Mouse (Mus musculus) erythroblast, embryonic 14.5 days (primary cell): Measurements from ENCODE around the gene Kbtbd12. TPM values are rescaled to one million over a fixed set of nuclear protein-coding genes. Genes with fewer than 3 reads are reported as not detected.

Source experiments
- H3K27me3 ChIP-seq: 2 replicates; pipeline ENCODE4 v1.6.1; 2012; ENCODE audit warnings: inconsistent platforms; ENCODE audit not compliant: control insufficient read depth
- H3K36me3 ChIP-seq: 2 replicates; pipeline ENCODE4 v1.6.1; 2012; ENCODE audit warnings: mild to moderate bottlenecking, inconsistent platforms; ENCODE audit not compliant: control insufficient read depth
- H3K4me1 ChIP-seq: 2 replicates; pipeline ENCODE4 v1.6.1; 2012; ENCODE audit warnings: inconsistent platforms; ENCODE audit not compliant: control insufficient read depth
- H3K4me3 ChIP-seq: replicated peaks from 2 replicates; pipeline ENCODE3; 2012; ENCODE audit warnings: moderate library complexity, mild to moderate bottlenecking, inconsistent platforms
- H3K9me3 ChIP-seq: 2 replicates; pipeline ENCODE4 v1.6.1; 2012; ENCODE audit warnings: low read length, inconsistent platforms, mixed read lengths; ENCODE audit not compliant: control insufficient read depth
- GATA1 ChIP-seq: IDR thresholded peaks from 2 replicates; pipeline ENCODE4 v1.6.1; 2012; ENCODE audit warnings: low read length, inconsistent platforms, mixed read lengths
- TAL1 ChIP-seq: IDR thresholded peaks from 3 replicates; pipeline ENCODE4 v1.6.1; 2012; ENCODE audit warnings: low read length, inconsistent platforms, mixed read lengths
- polyA plus RNA-seq: library from polyadenylated mRNA; stranded (reverse); fragments of >175 nt; gene quantifications from 2 replicates; pipeline ENCODE4 v1.2.3, GENCODE M21; 2012

Gene Kbtbd12
- polyA plus RNA-seq, 1 experiment = not detected

GRCm38 (mm10) chr6:88548405-88549049, 89.2 kb downstream of the Kbtbd12 start:
- TF ChIP-seq GATA1 = no peak
- no peak for TF ChIP-seq TAL1
- H3K4me3 ChIP-seq = no peak overlapping the region
- peaks cover 36% of the 10 kb centered on the region for H3K27me3 ChIP-seq
- H3K9me3 ChIP-seq = no peaks in the 10 kb centered on the region
- H3K36me3 ChIP-seq = no peaks in the 10 kb centered on the region
- H3K4me1 ChIP-seq = peaks cover 33% of the 10 kb centered on the region

GRCm38 (mm10) chr6:88545397-88545790, 92.4 kb downstream of the Kbtbd12 start:
- no peaks in the 10 kb centered on the region for H3K9me3 ChIP-seq
- H3K4me3 ChIP-seq = no peak overlapping the region
- peaks cover 39% of the 10 kb centered on the region for H3K27me3 ChIP-seq
- H3K4me1 ChIP-seq = peaks cover 33% of the 10 kb centered on the region
- no peaks in the 10 kb centered on the region for H3K36me3 ChIP-seq
- TF ChIP-seq TAL1 (no peak), GATA1 (no peak)

GRCm38 (mm10) chr6:88544644-88545396, 92.9 kb downstream of the Kbtbd12 start:
- no peak for TF ChIP-seq TAL1
- Histone ChIP-seq H3K9me3 (no peaks in the 10 kb centered on the region), H3K36me3 (no peaks in the 10 kb centered on the region), H3K4me1 (peaks cover 33% of the 10 kb centered on the region), H3K4me3 (no peak overlapping the region), H3K27me3 (peaks cover 45% of the 10 kb centered on the region)

- H3K4me1 ChIP-seq = peaks cover 30% of the 10 kb centered on the region
- H3K27me3 ChIP-seq = peaks cover 48% of the 10 kb centered on the region
- H3K4me3 ChIP-seq = no peak overlapping the region
- no peaks in the 10 kb centered on the region for H3K9me3 ChIP-seq
- TF ChIP-seq TAL1 = no peak
- TF ChIP-seq GATA1 = no peak
- H3K36me3 ChIP-seq = no peaks in the 10 kb centered on the region
These were observed 93.5 kb downstream of the Kbtbd12 start for GRCm38 (mm10) chr6:88544241-88544640.

- Histone ChIP-seq H3K4me1 (peaks cover 6% of the 10 kb centered on the region), H3K9me3 (no peaks in the 10 kb centered on the region), H3K36me3 (no peaks in the 10 kb centered on the region), H3K4me3 (no peak overlapping the region), H3K27me3 (peaks cover 36% of the 10 kb centered on the region)
- no peak for TF ChIP-seq TAL1
- no peak for TF ChIP-seq GATA1
These were observed 97.5 kb downstream of the Kbtbd12 start for GRCm38 (mm10) chr6:88540093-88540755.

- H3K27me3 ChIP-seq = peaks cover 11% of the 10 kb centered on the region
- H3K36me3 ChIP-seq = no peaks in the 10 kb centered on the region
- H3K4me1 ChIP-seq = no peaks in the 10 kb centered on the region
- H3K9me3 ChIP-seq = 0 out of 2 replicates have a peak, but pooled peaks cover 3% of the 10 kb centered on the region
- H3K4me3 ChIP-seq = no peak overlapping the region
- TF ChIP-seq TAL1 (no peak), GATA1 (no peak)
These were observed 107.4 kb downstream of the Kbtbd12 start for GRCm38 (mm10) chr6:88530306-88530705.

- Histone ChIP-seq H3K4me3 (no peak overlapping the region), H3K27me3 (no peaks in the 10 kb centered on the region; the same call in 1 of the 2 replicates), H3K4me1 (peaks cover 14% of the 10 kb centered on the region), H3K9me3 (no peaks in the 10 kb centered on the region), H3K36me3 (no peaks in the 10 kb centered on the region)
- TF ChIP-seq GATA1 (no peak), TAL1 (no peak)
These were observed 113.7 kb downstream of the Kbtbd12 start for GRCm38 (mm10) chr6:88524056-88524455.

GRCm38 (mm10) chr6:88523451-88523850, 114.3 kb downstream of the Kbtbd12 start:
- Histone ChIP-seq H3K9me3 (no peaks in the 10 kb centered on the region), H3K27me3 (no peaks in the 10 kb centered on the region; the same call in 1 of the 2 replicates), H3K4me1 (peaks cover 16% of the 10 kb centered on the region), H3K36me3 (no peaks in the 10 kb centered on the region), H3K4me3 (no peak overlapping the region)
- TF ChIP-seq GATA1 (no peak), TAL1 (no peak)

- Histone ChIP-seq H3K4me3 (no peak overlapping the region), H3K36me3 (no peaks in the 10 kb centered on the region), H3K4me1 (peaks cover 18% of the 10 kb centered on the region), H3K9me3 (no peaks in the 10 kb centered on the region), H3K27me3 (no peaks in the 10 kb centered on the region)
- TF ChIP-seq GATA1 (no peak), TAL1 (no peak)
These were observed 114.7 kb downstream of the Kbtbd12 start for GRCm38 (mm10) chr6:88523043-88523442.
